Mouse (Mus musculus): ENCODE data around the gene Amz1. TPM values are rescaled to one million over a fixed set of nuclear protein-coding genes. Genes with fewer than 3 reads are reported as not detected.

Amz1 gene
- polyA plus RNA-seq, 1 experiment from 2014 or later, result 1.3 TPM

GRCm38 (mm10) chr5:140781886-140782572 lies 58.1 kb downstream of the Amz1 start:
- Histone ChIP-seq H3K27ac (ENCODE audit: low read depth, low read length) (no peak overlapping the region), H3K9me3 (ENCODE audit: control insufficient read depth) (no peaks in the 10 kb centered on the region), H3K4me3 (ENCODE audit: low read depth, low read length) (no peak overlapping the region), H3K36me3 (ENCODE audit: control insufficient read depth, insufficient read depth) (peaks cover 47% of the 10 kb centered on the region), H3K27me3 (replicated peaks; ENCODE audit: control insufficient read depth, insufficient read depth, low read length) (no peaks in the 10 kb centered on the region), H3K4me2 (replicated peaks; ENCODE audit: low read depth) (no peak overlapping the region), H3K4me1 (replicated peaks; ENCODE audit: control insufficient read depth, insufficient read depth, low read length) (no peaks in the 10 kb centered on the region), H3K9ac (ENCODE audit: low read depth, low read length) (no peak overlapping the region)
- no peak for ATAC-seq
- 84% methylated on average over 8 of the region's 8 CpGs for WGBS
- TF ChIP-seq CTCF (IDR thresholded peaks at IDR 0.05; ENCODE audit: low read depth), result no peak

DNA sequence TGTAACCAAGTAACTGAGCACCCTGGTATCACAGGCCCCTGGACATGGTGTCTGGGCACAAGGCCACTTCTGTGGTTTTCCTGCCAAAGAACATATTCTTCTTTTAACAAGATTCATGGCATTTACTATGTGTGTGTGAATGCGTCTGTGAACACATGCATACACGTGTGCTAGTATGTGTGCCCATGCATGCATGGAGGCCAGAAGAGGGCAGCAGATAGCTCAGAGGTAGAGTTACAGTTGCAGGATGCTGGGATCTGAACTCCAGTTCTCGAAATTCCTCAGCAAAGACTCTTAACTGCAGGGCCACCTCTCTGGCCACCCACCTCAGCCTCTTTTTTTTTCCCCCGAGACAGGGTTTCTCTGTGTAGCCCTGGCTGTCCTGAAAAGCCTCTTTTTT lies 59.6 kb downstream of the Amz1 start:
- Histone ChIP-seq H3K4me1 (replicated peaks; ENCODE audit: control insufficient read depth, insufficient read depth, low read length) (no peaks in the 10 kb centered on the region), H3K9me3 (ENCODE audit: control insufficient read depth) (no peaks in the 10 kb centered on the region), H3K9ac (ENCODE audit: low read depth, low read length) (no peak overlapping the region), H3K36me3 (ENCODE audit: control insufficient read depth, insufficient read depth) (peaks cover 39% of the 10 kb centered on the region), H3K4me3 (ENCODE audit: low read depth, low read length) (no peak overlapping the region), H3K27ac (ENCODE audit: low read depth, low read length) (no peak overlapping the region), H3K27me3 (replicated peaks; ENCODE audit: control insufficient read depth, insufficient read depth, low read length) (no peaks in the 10 kb centered on the region), H3K4me2 (replicated peaks; ENCODE audit: low read depth) (no peak overlapping the region)
- ATAC-seq, result no peak
- peak; percentile 34 for TF ChIP-seq CTCF (IDR thresholded peaks at IDR 0.05; ENCODE audit: low read depth)
- 93% methylated on average over 4 of the region's 4 CpGs for WGBS

DNA sequence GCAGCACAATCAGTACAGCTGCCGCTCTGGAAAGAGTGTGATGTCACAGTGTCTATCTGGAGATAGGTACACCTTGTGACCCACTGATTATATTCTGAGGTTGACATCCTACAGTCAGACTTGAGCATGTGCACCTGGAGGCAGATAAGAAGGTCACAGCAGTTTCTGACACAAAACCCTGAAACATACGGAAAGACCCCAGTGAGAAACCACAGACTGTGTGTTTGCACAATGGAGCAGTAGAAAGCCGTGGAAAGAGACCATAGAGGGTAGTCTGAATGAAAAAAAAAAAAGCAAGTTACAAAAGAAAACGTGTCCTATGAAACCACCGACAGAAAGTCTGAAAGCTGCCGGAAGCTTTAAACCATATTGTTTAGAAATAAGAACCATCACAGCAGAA lies 60.4 kb downstream of the Amz1 start:
- no peak for ATAC-seq

DNA sequence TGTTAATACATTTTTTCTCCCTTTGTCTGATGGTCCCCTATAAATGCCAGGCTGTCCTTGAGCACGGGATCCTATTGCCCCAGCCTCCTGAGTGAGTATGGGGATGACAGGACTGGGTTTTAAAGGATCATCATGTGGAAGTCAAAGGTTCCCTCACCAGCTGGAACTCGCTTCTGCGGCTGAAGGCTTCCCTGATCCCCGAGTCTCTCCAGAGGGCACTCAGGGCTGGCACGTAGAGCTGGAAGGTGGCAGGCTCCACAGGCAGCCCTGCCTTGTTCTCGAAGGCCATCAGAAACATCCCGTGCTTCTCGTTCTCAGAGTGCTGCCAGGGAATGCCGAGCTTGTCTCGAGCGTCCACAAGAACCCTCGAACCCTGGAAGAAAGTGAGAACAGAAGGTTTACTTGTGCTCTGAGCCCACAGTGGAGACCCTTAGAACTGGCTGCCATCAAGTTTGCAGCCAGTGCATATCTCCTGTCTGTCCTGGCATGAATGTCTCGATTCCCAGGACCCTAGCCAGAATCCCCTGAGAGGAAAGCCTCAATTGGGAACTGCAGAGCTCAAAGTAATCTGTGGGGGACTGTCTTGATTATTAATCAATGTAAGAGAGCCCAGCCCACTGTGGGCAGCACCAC lies 61.4 kb downstream of the Amz1 start:
- no peaks in the 10 kb centered on the region for H3K9me3 ChIP-seq (ENCODE audit: control insufficient read depth)
- H3K4me2 ChIP-seq (replicated peaks; ENCODE audit: low read depth), result no peak overlapping the region
- TF ChIP-seq CTCF (IDR thresholded peaks at IDR 0.05; ENCODE audit: low read depth), result no peak
- no peak overlapping the region for H3K4me3 ChIP-seq (ENCODE audit: low read depth, low read length)
- 0 out of 2 replicates have a peak, but pooled peaks cover 5% of the 10 kb centered on the region for H3K4me1 ChIP-seq (replicated peaks; ENCODE audit: control insufficient read depth, insufficient read depth, low read length)
- H3K36me3 ChIP-seq (ENCODE audit: control insufficient read depth, insufficient read depth), result peaks cover 39% of the 10 kb centered on the region
- no peak for ATAC-seq
- WGBS, result 81% methylated on average over 13 of the region's 13 CpGs
- H3K27me3 ChIP-seq (replicated peaks; ENCODE audit: control insufficient read depth, insufficient read depth, low read length), result no peaks in the 10 kb centered on the region
- no peak overlapping the region for H3K9ac ChIP-seq (ENCODE audit: low read depth, low read length)
- no peak overlapping the region for H3K27ac ChIP-seq (ENCODE audit: low read depth, low read length)

More for the DNA sequence above, 60.4 kb downstream of the Amz1 start:
- H3K4me1 ChIP-seq (replicated peaks; ENCODE audit: control insufficient read depth, insufficient read depth, low read length), result 0 out of 2 replicates have a peak, but pooled peaks cover 2% of the 10 kb centered on the region
- WGBS, result 87% methylated on average over 6 of the region's 6 CpGs
- H3K27ac ChIP-seq (ENCODE audit: low read depth, low read length), result no peak overlapping the region
- H3K36me3 ChIP-seq (ENCODE audit: control insufficient read depth, insufficient read depth), result peaks cover 39% of the 10 kb centered on the region
- no peak overlapping the region for H3K4me3 ChIP-seq (ENCODE audit: low read depth, low read length)
- no peak overlapping the region for H3K9ac ChIP-seq (ENCODE audit: low read depth, low read length)
- H3K27me3 ChIP-seq (replicated peaks; ENCODE audit: control insufficient read depth, insufficient read depth, low read length), result no peaks in the 10 kb centered on the region
- TF ChIP-seq CTCF (IDR thresholded peaks at IDR 0.05; ENCODE audit: low read depth), result no peak
- H3K4me2 ChIP-seq (replicated peaks; ENCODE audit: low read depth), result no peak overlapping the region
- no peaks in the 10 kb centered on the region for H3K9me3 ChIP-seq (ENCODE audit: control insufficient read depth)

GRCm38 (mm10) chr5:140789561-140789960 lies 65.6 kb downstream of the Amz1 start:
- ATAC-seq, result no peak
- no peak overlapping the region for H3K27ac ChIP-seq (ENCODE audit: low read depth, low read length)

DNA sequence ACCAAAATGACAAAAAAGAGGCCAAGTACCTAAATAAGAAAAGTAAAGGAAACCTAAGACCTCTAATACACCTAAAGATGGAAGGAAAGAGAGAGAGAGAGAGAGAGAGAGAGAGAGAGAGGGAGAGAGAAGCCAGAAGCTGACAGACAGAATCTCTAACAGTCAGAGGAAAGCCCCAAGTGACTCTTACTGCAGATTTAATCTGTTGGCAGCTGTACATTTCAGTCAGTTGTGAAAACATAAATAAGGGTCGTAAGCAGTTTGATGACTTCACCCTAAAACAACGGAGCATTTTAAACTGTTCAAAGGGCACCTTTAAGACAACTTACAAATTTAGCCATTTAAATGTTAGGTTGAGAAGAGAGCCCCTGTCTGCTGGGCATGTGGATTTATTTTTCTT lies 66.5 kb downstream of the Amz1 start:
- 34% methylated on average over 2 of the region's 2 CpGs for WGBS
- Histone ChIP-seq H3K27ac (ENCODE audit: low read depth, low read length) (0 out of 2 replicates have a peak overlapping the region, but pooled peaks have one; percentile 71), H3K4me2 (replicated peaks; ENCODE audit: low read depth) (no peak overlapping the region), H3K9ac (ENCODE audit: low read depth, low read length) (no peak overlapping the region), H3K4me1 (replicated peaks; ENCODE audit: control insufficient read depth, insufficient read depth, low read length) (peaks cover 11% of the 10 kb centered on the region; the same call in 1 of the 2 replicates), H3K27me3 (replicated peaks; ENCODE audit: control insufficient read depth, insufficient read depth, low read length) (no peaks in the 10 kb centered on the region), H3K4me3 (ENCODE audit: low read depth, low read length) (no peak overlapping the region), H3K36me3 (ENCODE audit: control insufficient read depth, insufficient read depth) (no peaks in the 10 kb centered on the region), H3K9me3 (ENCODE audit: control insufficient read depth) (no peaks in the 10 kb centered on the region)
- no peak for TF ChIP-seq CTCF (IDR thresholded peaks at IDR 0.05; ENCODE audit: low read depth)
- ATAC-seq, result no peak

More at GRCm38 (mm10) chr5:140789561-140789960, 65.6 kb downstream of the Amz1 start:
- H3K9ac ChIP-seq (ENCODE audit: low read depth, low read length), result no peak overlapping the region
- peaks cover 11% of the 10 kb centered on the region; the same call in 1 of the 2 replicates for H3K4me1 ChIP-seq (replicated peaks; ENCODE audit: control insufficient read depth, insufficient read depth, low read length)
- peaks cover 8% of the 10 kb centered on the region; the same call in 1 of the 2 replicates for H3K36me3 ChIP-seq (ENCODE audit: control insufficient read depth, insufficient read depth)
- no peak overlapping the region for H3K4me2 ChIP-seq (replicated peaks; ENCODE audit: low read depth)
- H3K9me3 ChIP-seq (ENCODE audit: control insufficient read depth), result no peaks in the 10 kb centered on the region
- H3K27me3 ChIP-seq (replicated peaks; ENCODE audit: control insufficient read depth, insufficient read depth, low read length), result no peaks in the 10 kb centered on the region
- no peak for TF ChIP-seq CTCF (IDR thresholded peaks at IDR 0.05; ENCODE audit: low read depth)
- no peak overlapping the region for H3K4me3 ChIP-seq (ENCODE audit: low read depth, low read length)
